Mouse (Mus musculus) C2C12 (cell line): ENCODE results near the gene Raf1. TPM values are rescaled to one million over a fixed set of nuclear protein-coding genes. Genes with fewer than 3 reads are reported as not detected.

Source experiments
- H3K27me3 ChIP-seq: one replicate; pipeline ENCODE4 v1.6.1; 2011; ENCODE audit not compliant: control insufficient read depth, insufficient read depth, insufficient read length
- H3K36me3 ChIP-seq: one replicate; pipeline ENCODE4 v1.6.1; 2011; ENCODE audit not compliant: control insufficient read depth, insufficient read depth
- H3K4me3 ChIP-seq: one replicate; pipeline ENCODE4 v1.5.1; 2011; ENCODE audit warnings: mild to moderate bottlenecking, control low read depth; ENCODE audit not compliant: poor library complexity, insufficient read depth, severe bottlenecking
- H3K79me2 ChIP-seq: one replicate; pipeline ENCODE4 v1.6.1; 2011; ENCODE audit not compliant: control insufficient read depth, insufficient read depth
- H3K79me3 ChIP-seq: one replicate; pipeline ENCODE4 v1.6.1; 2011; ENCODE audit warnings: low read depth, control low read depth
- H3ac ChIP-seq: one replicate; pipeline ENCODE3; 2011; ENCODE audit warnings: low read depth; ENCODE audit not compliant: control insufficient read depth, insufficient read length
- CEBPB ChIP-seq: IDR thresholded peaks from one replicate; pipeline ENCODE4 v1.6.1; 2011; ENCODE audit warnings: low read depth, mild to moderate bottlenecking, control low read depth, moderate library complexity
- CTCF ChIP-seq: IDR thresholded peaks from one replicate; pipeline ENCODE4 v1.5.1; 2011; ENCODE audit not compliant: control insufficient read depth, insufficient read depth, insufficient read length
- FOSL1 ChIP-seq: IDR thresholded peaks from one replicate; pipeline ENCODE4 v1.8.0; 2011; ENCODE audit warnings: mild to moderate bottlenecking, low read length; ENCODE audit not compliant: poor library complexity, insufficient read depth, severe bottlenecking
- MAX ChIP-seq: IDR thresholded peaks from one replicate; pipeline ENCODE4 v1.6.1; 2011; ENCODE audit warnings: mild to moderate bottlenecking, control low read depth
- MYOD1 ChIP-seq: IDR thresholded peaks from one replicate; pipeline ENCODE4 v1.6.1; 2011; ENCODE audit warnings: low read depth; ENCODE audit not compliant: control insufficient read depth, insufficient read length
- MYOG ChIP-seq: IDR thresholded peaks from one replicate; pipeline ENCODE4 v1.6.1; 2011; ENCODE audit not compliant: control insufficient read depth, insufficient read length; ENCODE audit errors: extremely low read depth
- USF1 ChIP-seq: IDR thresholded peaks from one replicate; pipeline ENCODE4 v1.6.1; 2011; ENCODE audit warnings: low read depth, mild to moderate bottlenecking, control low read depth, moderate library complexity
- polyA plus RNA-seq: library from polyadenylated mRNA; unstranded; fragments of >200 nt; fragmentation: generic; extraction: Trizol; gene quantifications from one replicate; pipeline ENCODE4 v1.2.1, GENCODE M21; 2012; ENCODE audit warnings: missing spikeins

The Raf1 gene
- polyA plus RNA-seq, 1 experiment: 61.8 TPM

DNA sequence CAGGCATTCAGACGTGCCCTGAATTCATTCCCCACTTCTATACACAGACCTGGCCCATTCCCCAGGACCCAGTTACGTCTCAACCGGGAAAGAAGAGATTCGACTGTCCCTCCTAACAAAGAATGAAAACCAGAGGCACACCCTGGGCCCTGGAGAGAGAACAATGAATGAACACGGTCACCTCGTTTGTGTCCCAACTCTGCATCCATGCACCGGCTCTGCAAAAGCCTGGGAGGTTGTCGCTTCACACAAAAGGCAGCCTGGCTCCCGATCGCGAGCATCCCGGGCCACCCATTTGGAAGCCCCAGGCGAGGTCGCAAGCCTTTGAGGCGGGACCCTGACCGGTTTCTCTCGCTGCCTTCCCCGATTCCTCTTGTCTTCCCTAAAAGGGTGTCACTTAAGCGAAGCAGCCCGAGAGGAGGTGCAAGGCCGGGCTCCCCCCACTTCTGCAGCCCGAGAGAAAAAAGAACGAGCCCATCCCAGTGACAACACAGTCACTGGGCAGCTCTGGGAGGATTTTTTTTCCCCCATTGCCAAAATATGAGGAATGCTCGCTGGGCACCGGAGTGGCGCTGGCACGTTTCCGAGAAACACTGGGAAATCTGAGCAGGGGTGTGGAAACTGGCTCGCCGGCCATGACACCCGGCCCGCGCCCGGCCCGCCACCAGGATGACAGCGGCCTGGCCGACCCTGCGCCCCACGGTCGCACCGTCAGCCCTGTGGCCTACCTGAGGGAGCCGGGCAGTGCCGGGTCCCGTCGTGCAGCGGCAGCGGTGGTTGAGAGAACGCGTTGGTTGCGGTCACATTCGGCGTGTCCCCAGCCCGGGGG, 713 bp downstream of the Raf1 start:
- peak overlapping the region; percentile 100 for H3ac ChIP-seq
- peak overlapping the region; percentile 84 for H3K4me3 ChIP-seq
- H3K27me3 ChIP-seq: no peaks in the 10 kb centered on the region
- peaks cover 56% of the 10 kb centered on the region for H3K79me2 ChIP-seq
- peaks cover 53% of the 10 kb centered on the region for H3K79me3 ChIP-seq
- H3K36me3 ChIP-seq: peaks cover 4% of the 10 kb centered on the region
- TF ChIP-seq USF1: no peak
- TF ChIP-seq FOSL1: no peak
- TF ChIP-seq MAX: no peak
- TF ChIP-seq CEBPB: no peak
- no peak for TF ChIP-seq MYOD1
- no peak for TF ChIP-seq CTCF
- no peak for TF ChIP-seq MYOG

DNA sequence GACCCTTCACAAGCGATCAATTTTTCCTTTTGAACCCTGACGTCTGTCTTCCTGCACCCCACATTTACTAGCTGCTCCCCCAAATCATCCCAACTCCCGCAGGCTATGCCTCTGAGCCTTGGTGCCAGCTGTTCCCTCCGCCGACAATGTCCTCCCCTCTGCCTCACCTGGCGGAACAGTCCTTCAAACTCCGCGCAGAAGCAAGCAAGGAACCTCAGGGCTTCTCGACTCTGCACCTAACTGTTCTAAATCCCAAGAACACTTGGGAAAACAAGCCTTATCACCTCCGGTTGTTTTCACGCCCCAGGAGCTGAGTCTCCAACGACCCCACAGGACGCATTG, 1.3 kb downstream of the Raf1 start:
- TF ChIP-seq CEBPB (no peak), USF1 (no peak), FOSL1 (no peak), CTCF (no peak), MAX (no peak), MYOD1 (no peak), MYOG (no peak)
- Histone ChIP-seq H3K27me3 (no peaks in the 10 kb centered on the region), H3ac (peak overlapping the region; percentile 100), H3K79me2 (peaks cover 62% of the 10 kb centered on the region), H3K79me3 (peaks cover 59% of the 10 kb centered on the region), H3K36me3 (peaks cover 4% of the 10 kb centered on the region), H3K4me3 (peak overlapping the region; percentile 84)

DNA sequence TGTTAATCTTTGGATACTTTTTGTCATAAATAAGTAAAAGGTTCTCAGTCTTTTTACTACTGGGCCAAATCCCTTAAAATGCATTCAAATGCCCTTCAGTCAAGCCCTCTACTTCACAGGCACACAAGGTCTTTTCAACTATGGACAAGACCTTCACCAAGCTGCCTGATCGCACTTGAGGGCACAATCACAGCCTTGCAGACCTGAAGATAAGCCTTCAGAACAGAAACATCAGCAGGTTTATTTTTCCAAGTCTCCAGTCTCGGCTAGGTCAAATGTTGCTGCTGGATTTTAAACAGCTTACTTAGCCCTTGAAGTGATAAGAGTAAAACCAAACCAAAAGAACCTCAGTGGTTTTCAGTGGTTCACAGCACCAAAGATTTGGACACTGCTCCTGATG, 2.1 kb downstream of the Raf1 start:
- peaks cover 66% of the 10 kb centered on the region for H3K79me3 ChIP-seq
- H3K79me2 ChIP-seq: peaks cover 70% of the 10 kb centered on the region
- H3K4me3 ChIP-seq: no peak overlapping the region
- no peaks in the 10 kb centered on the region for H3K27me3 ChIP-seq
- peaks cover 4% of the 10 kb centered on the region for H3K36me3 ChIP-seq
- TF ChIP-seq MYOG (no peak), MYOD1 (no peak), USF1 (no peak), CEBPB (no peak), FOSL1 (no peak), MAX (no peak), CTCF (no peak)
- H3ac ChIP-seq: peak overlapping the region; percentile 15

DNA sequence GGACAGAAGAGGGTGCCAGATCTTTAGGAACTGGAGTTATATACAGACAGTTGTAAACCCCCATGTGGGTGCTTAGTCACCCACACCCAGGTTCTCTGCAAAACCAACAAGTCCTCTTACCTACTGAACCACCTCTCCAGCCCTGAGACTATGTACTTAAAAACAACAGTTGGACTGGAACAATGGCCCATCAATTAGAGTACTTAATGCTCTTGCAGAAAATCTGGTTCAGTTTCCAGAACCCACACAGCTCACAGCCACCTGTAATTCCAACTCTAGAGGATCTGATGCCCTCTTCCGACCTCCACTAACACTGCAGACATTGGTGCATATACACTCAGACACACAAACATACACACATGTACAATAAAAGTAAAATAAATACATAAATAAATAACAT, 3.7 kb downstream of the Raf1 start:
- Histone ChIP-seq H3K4me3 (no peak overlapping the region), H3ac (no peak overlapping the region), H3K27me3 (no peaks in the 10 kb centered on the region), H3K79me3 (peaks cover 80% of the 10 kb centered on the region), H3K36me3 (peaks cover 9% of the 10 kb centered on the region), H3K79me2 (peaks cover 86% of the 10 kb centered on the region)
- TF ChIP-seq MAX (no peak), FOSL1 (no peak), CEBPB (no peak), MYOG (no peak), USF1 (no peak), MYOD1 (no peak), CTCF (no peak)

DNA sequence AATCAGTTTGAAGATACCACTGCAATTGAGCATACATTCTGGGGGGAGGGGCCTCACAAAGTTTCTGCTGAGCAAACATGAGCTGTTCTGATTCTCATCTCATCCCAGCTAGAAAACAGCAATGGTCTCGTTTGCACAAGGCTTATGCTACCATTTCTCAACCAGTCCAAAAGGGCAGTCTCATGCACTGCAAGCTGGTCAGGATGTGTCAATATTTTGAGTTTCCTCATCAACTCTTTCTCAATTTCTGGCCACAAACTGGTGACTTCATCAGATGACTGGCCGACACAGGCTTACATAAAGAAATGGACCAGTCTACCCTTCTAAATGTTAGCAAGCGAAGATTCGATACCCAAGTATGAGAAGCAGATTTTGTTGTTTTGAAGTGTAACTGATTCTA, 9.8 kb downstream of the Raf1 start:
- Histone ChIP-seq H3ac (no peak overlapping the region), H3K79me2 (peaks cover 100% of the 10 kb centered on the region), H3K36me3 (peaks cover 6% of the 10 kb centered on the region), H3K27me3 (no peaks in the 10 kb centered on the region), H3K79me3 (peaks cover 93% of the 10 kb centered on the region), H3K4me3 (no peak overlapping the region)
- TF ChIP-seq CEBPB (peak; percentile 20), FOSL1 (no peak), USF1 (no peak)

DNA sequence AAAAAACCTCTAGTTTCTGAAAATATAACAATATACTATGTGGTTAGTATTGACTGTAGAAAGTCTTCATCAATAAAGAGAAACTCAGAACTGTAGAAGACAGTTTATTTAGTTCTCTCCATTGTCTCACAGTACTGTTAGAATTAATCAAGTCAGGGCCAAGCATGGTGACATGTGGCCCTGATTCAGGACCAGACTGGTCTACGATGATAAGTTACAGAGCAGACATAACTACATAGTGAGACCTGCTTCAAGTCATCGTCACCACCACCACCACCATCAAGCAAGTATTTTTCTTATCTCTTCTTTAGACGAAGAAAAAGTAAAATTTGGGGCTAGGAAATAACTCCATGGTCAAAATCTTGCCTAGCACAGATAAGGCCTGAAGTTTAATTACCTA, 12.2 kb downstream of the Raf1 start:
- Histone ChIP-seq H3K79me2 (peaks cover 100% of the 10 kb centered on the region), H3K36me3 (peaks cover 6% of the 10 kb centered on the region), H3K79me3 (peaks cover 94% of the 10 kb centered on the region), H3ac (no peak overlapping the region), H3K27me3 (no peaks in the 10 kb centered on the region), H3K4me3 (no peak overlapping the region)
- TF ChIP-seq FOSL1 (no peak), MYOD1 (no peak), MAX (no peak), USF1 (no peak), MYOG (no peak), CTCF (no peak), CEBPB (no peak)
